Mouse (Mus musculus): ENCODE measurements around the gene Smarcal1.

The Smarcal1 gene

GRCm38 (mm10) chr1:72582947-72583731, at the start of gene Smarcal1:
Smarcal1 (plus strand) TSS chr1:72583251.
- peak; percentile 94 for DNase-seq (ENCODE audit: low spot score)

GRCm38 (mm10) chr1:72533439-72533838, 49.6 kb upstream of the Smarcal1 start:
- no peak for DNase-seq (ENCODE audit: low spot score)

DNA sequence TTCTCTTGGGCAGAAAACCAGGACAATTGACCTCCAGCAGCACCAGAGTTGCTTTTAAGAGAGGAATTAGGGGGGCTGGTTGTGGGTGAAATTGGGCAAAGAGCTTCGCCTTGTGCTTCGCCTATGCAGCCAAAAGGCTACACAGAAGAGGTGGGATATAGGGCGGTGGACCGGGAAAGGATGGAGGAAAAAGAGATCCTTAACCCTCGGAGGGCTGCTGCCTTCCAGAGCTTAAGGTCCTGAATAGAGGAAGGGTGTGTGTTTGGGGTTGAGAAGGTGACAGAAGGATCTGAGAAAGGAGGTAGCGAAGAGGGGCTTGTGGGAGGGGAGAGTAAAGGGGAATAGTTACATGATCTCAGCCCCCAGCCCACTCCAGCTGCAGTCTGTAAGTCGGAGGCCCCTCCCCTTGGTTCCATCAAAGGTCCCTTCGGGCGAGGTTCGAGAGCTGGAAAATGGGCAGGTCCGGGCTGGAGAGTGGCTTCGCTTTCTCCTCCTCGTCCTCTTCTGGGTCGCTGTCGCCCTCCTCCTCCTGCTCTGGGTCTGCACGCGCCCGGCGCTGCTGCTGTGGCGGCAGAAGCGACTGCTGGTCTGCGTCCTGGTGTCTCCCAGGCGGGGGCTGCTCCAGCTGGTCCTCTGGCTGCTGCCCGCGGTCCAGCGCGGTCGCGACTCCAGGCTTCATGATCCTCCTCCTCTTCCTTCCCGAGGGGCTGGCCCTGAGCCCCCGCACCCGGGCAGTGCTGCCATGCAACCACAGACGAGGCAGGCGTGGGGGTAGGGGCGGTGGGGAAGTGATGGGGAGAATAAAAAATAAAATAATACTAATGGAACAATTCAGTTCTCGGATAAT, 47.1 kb upstream of the Smarcal1 start:
- DNase-seq (ENCODE audit: low spot score), result no peak

DNA sequence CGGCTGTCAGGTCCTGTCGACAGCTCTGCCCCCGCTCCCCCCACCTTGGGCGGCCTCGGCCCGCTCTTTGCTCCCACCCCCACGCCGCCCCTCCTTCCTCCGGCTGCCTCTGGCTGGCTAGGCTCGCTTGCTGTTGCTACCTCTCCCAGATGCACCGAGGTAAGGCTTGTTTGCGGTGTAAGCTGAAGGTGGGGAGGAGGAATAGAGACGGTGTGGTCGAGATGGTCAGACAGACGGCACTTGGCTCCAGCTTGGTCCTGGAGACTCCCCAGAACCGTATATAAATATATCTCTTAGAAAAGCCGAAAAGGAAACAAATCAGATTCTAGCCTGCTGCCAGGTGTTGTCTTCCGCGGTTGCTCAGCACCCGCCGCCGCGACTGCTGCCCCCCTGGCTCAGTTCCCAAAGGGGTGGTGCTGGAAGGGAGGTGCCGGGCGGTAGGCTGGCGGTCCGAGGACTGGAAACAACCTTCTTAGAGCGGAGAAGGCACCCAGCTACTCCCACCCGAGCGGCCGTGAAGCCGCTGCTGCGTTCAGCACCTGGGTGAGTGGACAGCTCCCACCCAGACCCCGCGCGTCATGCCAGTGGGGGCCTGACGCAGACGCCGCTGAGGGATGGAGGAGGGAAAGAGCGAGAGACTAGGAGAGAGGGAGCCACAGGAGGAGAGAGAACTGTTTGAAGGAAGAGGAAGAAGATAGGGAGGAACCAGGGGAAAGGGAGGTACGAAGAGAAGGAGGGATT, 46.3 kb upstream of the Smarcal1 start, which contains the start of gene March4:
March4 (minus strand) TSS at position 320 of the 741 bp plus-strand sequence.
- no peak for DNase-seq (ENCODE audit: low spot score)

GRCm38 (mm10) chr1:72538266-72538665, 44.8 kb upstream of the Smarcal1 start:
- no peak for DNase-seq (ENCODE audit: low spot score)

DNA sequence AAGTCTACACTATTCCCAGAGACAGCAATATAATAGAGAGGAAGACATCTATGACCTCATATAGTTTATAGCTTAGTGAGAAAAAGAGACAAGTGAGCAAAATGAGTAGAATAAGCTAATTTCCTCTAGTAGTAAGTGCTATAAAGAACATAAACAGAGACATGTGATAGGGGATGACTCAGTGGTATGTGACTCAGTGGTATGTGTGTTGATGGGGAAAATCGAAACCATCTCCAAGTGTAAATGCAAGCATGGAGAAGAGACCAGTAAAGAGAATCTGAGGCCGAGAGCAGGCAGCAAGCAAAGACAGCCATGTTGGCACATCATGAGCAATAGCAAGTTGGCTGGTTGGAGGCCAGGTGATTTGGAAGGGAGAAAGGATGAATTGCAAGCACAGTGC, 32.7 kb upstream of the Smarcal1 start:
- DNase-seq (ENCODE audit: low spot score), result no peak

DNA sequence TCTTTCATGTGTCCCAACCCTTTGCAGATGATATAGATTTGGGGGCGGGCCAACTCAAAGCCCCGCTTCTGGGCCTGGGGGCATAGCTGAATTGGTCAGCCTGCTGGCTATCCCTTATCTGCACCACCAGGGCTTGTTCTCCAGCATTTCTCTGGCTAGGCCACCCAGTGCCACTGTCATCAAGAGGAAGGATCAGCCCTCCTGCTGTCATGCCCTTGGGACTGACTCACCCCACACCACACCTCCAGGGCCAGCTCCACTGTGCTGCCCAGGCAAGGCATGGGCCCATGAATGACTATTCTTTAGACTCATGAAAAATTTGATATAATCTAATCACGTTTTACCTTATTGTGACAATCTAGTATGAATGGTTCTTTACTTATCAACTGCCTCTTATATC, 26.6 kb upstream of the Smarcal1 start:
- no peak for DNase-seq (ENCODE audit: low spot score)

GRCm38 (mm10) chr1:72558625-72559024, 24.4 kb upstream of the Smarcal1 start:
- no peak for DNase-seq (ENCODE audit: low spot score)

- no peak for DNase-seq (ENCODE audit: low spot score)
Measured at GRCm38 (mm10) chr1:72564334-72564962, 18.6 kb upstream of the Smarcal1 start.

DNA sequence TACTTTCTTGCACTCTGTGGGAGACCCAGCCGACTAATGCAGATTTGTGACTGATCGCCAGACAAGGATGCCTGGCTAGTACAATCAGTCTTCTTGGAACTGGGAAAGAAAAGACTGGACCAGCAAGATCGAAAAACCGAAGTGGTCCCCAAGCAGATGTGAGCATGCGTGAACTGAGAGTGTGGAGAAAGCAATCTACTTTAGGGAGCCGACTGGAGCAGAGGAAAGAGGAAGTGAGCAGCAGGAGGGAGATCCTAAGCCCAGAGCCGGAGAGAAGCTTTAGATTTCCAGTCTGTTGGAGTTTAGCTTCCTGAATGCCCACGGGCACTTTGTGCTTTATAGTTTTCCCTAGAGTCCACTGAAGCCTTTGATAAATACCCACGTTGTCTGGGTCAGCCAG, 16.0 kb upstream of the Smarcal1 start:
- DNase-seq (ENCODE audit: low spot score), result no peak

DNA sequence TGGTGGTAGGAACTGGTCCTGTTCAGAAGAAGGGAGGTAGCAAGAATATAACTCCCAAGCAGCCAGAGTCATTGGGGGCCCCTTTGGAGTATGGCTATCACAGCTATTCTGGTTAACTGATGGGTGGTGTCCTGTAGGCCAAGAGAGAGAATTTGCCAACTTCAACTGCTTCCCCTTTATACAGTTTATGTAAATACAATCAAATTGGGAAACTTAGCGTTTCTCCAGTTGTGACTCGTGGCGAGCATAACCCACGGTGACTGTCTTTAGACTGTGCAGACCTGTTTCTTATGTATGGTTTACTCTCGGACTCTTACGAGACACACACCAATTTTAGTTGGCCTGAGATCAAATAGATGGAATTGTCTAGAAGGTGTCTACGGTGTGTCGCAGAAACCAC, 14.3 kb upstream of the Smarcal1 start:
- DNase-seq (ENCODE audit: low spot score), result no peak

- DNase-seq (ENCODE audit: low spot score), result no peak
Measured at GRCm38 (mm10) chr1:72574047-72574446, 9.0 kb upstream of the Smarcal1 start.

DNA sequence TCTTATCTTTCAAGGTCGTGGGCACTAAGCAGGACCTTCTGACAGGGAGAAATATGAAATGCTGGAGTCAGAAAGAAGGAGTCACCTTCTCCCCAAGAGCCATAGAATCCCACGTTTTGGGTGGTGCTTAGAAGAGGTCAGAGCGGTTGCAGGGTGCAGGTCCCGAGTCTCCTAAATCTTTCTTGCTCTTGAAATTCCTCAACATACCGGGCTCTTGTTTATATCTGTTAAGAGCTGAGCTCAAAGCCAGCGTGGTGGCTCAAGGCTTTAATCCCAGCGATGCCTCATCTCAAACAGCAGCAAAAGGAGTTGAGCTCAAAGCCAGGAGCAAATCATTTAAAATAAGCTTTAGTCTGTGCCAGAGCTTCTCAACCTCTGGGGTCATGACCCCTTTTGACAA, 8.4 kb upstream of the Smarcal1 start:
- no peak for DNase-seq (ENCODE audit: low spot score)

DNA sequence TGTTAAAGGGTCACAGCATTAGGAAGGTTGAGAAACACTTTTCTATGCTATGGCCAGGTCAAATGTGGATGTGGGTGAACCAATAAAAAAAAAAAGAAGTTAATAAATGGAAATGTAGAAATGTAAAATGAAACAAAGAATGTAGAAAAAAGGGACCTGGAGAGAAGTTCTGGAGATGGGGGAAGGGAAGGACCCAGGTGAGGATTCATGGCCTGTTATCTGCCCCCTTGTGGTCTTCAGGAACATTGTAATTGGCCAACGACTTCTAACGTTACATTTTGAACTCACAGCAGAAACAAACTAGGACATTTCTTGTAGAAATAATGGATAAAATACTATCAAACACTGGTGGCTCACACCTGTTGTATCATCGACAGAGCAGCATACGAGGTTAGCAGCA, 7.9 kb upstream of the Smarcal1 start:
- DNase-seq (ENCODE audit: low spot score), result no peak

- DNase-seq (ENCODE audit: low spot score), result no peak
Measured at GRCm38 (mm10) chr1:72577481-72577922, 5.5 kb upstream of the Smarcal1 start.

GRCm38 (mm10) chr1:72578351-72578750, 4.7 kb upstream of the Smarcal1 start:
- DNase-seq (ENCODE audit: low spot score), result no peak

- no peak for DNase-seq (ENCODE audit: low spot score)
Measured at GRCm38 (mm10) chr1:72578806-72579205, 4.2 kb upstream of the Smarcal1 start.

DNA sequence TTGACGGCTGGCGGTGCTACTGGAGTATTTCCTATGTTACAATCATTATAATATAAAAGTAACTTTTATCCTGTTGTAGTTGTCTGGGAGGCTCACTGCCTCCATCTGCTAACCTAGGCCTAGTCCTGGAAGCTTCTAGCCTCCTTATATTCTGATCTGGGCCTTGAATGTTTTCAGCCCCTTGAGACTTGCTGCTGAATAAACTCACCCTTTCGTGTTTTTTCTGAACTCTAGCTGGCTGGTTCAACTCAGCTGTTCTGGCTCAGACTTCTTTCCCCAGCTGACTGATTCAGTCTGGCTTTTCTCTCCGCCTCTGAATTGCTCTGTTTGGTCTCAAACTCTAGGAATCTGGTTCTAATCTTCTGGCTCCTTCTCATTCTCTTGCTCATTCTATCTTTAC, 855 bp downstream of the Smarcal1 start:
- no peak for DNase-seq (ENCODE audit: low spot score)

GRCm38 (mm10) chr1:72585971-72586875, 3.2 kb downstream of the Smarcal1 start:
- no peak for DNase-seq (ENCODE audit: low spot score)

DNA sequence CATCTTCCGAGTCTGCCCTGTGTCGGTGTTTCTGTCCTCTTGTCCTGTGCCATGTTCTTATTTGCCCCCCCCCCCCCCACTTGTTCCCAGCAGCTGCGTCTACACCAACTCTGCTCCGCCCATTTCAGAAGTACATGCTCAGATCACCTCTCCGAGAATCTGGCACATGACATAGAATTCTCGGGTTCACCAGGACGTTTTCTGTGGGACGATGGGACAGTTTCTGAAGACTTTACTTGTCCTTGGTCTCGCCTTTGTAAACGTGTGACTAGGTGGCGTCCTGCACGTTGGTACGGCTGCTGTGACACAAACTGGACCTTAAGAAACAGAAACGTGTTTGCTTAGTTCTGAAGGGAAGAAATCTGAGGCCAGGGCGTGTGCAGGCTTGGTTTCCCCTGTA, 4.5 kb downstream of the Smarcal1 start:
- DNase-seq (ENCODE audit: low spot score), result no peak

DNA sequence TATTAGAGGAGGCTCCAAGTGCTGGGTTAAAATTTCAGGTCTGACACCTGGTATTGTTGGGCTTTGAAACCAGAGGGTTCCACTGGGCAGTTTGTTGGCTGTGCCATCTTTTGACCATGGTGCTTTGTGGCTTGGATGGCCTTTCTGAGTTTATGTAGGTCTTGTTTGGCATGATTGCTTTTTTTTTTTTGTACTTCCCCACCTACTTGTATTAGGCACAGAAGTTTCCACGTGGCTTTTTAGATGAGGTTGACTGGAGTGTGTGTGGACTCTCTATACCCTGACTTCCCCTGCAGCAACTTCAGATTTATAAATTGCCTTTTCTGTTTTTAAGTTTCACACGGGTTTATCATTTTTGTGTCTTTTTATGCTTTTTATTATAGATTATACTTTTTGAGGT, 5.7 kb downstream of the Smarcal1 start:
- no peak for DNase-seq (ENCODE audit: low spot score)

All from c-Kit-positive CD71-positive TER-119-positive erythroid progenitor cells, embryonic 14.5 days (primary cell).